Mouse (Mus musculus) kidney, postnatal 10 days (tissue): ENCODE data around the gene Slc12a4.

ENCODE experiments used
- DNase-seq: peaks from one replicate; pipeline ENCODE4 v3.0.0; 2021; ENCODE audit warnings: mixed read lengths

The Slc12a4 gene

DNA sequence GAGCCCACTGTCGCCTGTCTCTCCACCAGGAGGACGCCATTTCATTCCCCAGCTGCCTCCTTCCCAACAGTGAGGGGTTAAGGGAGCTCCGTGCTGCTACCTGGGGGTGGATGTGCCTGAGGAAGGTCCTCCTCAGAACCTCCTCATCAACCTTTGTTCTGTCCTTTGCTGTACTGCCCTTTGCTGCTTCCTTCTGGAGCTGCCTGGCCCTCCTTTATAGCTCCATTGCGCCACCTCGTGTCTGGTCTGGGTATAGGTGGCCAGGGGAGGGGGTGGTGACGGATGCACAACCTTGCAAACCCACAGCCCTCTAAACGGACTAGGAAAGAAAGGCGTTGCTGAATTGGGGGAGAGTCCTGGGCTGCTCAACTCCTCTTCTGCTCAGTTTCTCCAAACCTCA is 35.3 kb downstream of the Slc12a4 start:
- DNase-seq: peak; percentile 89

DNA sequence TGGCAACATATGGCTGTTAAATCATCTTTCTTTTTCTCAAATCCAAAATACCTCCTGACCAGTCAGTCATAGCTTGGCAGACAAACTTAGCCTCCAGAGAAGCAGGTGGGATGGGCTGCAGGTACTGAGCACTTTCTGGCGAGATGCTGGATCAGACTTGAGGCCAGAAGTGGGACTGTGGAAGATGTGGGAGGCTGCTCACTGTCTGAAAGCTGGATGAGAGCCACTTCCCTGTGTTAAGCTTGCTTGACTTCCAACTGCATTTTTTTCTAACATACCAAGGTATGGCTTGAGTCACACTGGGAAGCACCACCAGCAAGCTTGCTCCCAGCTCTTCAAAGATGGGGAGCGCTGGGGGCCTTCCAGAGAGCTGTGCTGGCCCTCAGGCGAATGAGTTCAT is 40.8 kb downstream of the Slc12a4 start:
- DNase-seq: no peak

DNA sequence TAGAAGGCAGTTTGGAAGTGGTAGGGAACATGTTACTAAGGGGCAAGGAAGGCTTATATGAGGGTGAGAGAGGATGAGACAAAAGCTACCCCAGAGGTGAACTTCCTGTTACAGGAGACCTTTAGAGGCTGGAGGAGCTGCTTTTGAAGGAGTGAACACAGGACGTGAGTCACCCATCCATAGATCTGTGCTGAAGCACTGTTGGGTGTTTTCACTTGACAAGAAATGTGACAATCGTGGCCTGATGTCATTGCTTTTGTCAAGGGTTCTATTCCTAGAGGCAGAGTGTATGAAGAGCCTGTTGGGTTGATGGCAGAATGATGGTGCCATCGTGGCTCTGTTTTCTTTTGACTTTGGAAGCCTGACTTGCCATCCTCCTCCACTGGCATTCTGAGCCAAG is 46.5 kb downstream of the Slc12a4 start:
- DNase-seq: no peak

DNA sequence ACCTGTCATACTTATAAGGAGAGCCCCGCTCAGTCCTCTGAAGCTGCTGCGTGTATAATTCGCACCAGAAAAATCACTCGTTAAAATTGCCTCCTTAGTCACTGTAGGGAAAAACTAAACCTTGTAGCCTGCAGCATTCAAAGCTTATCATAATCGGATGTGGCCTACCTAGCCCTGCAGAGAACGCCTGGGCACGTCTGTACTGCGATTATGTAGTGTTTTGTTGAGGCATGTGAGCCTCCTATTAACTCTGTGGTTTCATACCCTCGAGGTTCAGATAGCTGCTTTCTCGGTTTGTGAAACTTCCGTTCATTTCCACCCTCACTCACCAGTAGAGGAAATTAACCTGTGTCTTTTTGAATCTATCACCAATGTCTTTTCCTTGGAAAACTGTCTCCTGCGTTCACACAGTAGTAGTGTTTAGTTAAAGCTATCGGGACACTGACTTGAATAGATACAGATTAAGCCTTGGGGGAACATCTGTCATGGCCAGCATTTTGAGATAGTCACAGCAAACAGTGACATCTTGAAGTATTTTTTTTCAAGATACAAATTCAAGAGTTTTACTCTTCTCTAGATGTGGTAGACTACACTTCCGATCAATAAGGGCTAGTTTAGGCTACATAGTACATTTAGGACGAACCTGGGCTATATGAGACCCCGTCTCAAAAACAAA is 64.8 kb downstream of the Slc12a4 start:
- no peak for DNase-seq

DNA sequence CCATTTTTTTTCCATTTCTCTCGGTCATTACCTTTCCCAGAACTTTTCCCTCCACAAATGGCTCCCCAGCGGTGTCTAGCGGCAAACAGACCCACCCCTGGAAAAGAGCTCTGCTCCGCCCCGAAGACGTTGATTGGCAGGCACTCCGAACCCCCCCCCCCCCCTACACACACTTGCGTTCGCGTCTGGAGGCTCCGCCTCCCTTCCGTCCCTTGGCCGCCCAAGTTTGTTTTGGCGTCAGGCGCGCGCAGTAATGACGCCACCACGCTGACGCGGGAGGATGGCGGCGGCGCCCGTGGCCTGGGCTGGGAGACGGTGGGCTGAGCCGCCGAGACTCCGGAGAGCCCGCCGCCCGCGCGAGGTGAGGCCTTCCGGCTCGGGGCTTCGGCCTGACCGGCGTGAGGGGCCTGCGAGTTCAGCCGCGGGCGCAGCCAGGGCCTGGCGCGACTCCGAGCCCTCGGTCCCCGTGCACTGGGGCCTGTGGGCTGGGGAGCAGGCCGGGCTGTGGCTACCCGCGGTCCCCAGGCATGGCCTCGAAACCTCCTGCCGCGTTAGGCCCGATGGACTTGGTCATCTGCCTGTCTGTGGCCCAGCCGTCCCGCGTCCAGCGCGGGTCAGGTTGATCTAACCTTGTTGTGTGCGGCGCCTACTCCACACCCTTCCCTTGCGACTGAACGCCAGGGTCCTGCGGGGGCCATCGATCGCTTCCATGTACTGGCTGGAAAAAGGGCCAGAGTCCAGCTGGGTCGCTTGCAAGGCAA is 65.5 kb downstream of the Slc12a4 start, which contains the start of gene Pskh1:
TSS of gene Pskh1 (plus strand) at position 262 of the 761 bp plus-strand sequence.
- DNase-seq: peak; percentile 96

DNA sequence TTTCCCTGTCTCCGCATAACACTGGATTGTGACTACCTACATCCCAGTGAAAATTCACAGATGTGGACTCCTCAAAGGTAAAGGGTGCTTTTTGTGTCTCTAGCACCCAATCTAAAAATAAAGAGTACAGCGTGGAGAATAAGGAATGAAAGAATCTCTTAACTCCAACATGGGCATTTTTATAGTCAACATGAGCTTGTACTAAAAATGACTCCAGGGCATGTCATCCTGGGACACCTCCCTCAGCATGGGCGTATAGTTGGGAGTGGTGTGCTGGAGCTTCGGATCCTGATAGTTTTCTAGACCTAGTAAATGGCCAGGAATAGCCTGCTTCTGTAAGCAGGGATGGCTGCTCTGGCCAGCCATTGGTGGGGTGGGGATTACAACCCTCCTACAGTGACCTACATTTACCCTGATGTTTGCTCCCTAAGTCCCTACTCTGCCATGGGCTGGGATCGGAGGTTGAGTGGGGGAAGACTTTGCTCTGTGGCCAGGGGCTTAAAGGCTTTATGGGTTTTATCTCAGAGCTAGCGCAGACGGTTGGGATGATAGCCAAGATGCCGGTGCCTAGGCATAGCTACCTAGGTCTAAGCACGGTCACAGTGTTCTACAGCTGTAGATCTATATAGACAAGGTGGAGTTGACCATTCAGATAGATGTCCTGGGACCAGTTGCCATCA is 68.0 kb downstream of the Slc12a4 start:
- DNase-seq: no peak
